Mouse (Mus musculus) heart, embryonic 16.5 days (tissue): ENCODE results near the gene Gse1. TPM values are rescaled to one million over a fixed set of nuclear protein-coding genes. Genes with fewer than 3 reads are reported as not detected.

Experiments used
- ATAC-seq: fragments of 200-750 bp; cut with Nextera tagmentation; replicated peaks from 2 replicates; pipeline ENCODE4 v1.8.0; 2017; ENCODE audit warnings: moderate number of reproducible peaks; ENCODE audit not compliant: insufficient read depth, low FRiP score; ENCODE audit errors: extremely low read depth
- H3K27ac ChIP-seq: fragments of 300-500 bp; sonication (generic); 2 replicates; pipeline ENCODE4 v1.5.1; 2014; ENCODE audit warnings: mild to moderate bottlenecking, low read length, control low read depth, moderate library complexity
- H3K27me3 ChIP-seq: fragments of 300-500 bp; sonication (generic); 2 replicates; pipeline ENCODE4 v1.6.1; 2014; ENCODE audit warnings: low read length, mixed read lengths; ENCODE audit not compliant: control insufficient read depth, insufficient read depth
- H3K36me3 ChIP-seq: fragments of 300-500 bp; sonication (generic); 2 replicates; pipeline ENCODE4 v1.6.1; 2014; ENCODE audit not compliant: control insufficient read depth, insufficient read depth
- H3K4me1 ChIP-seq: fragments of 300-500 bp; sonication (generic); 2 replicates; pipeline ENCODE4 v1.6.1; 2014; ENCODE audit warnings: low read length, mixed read lengths; ENCODE audit not compliant: control insufficient read depth, insufficient read depth
- H3K4me2 ChIP-seq: fragments of 300-500 bp; sonication (generic); 2 replicates; pipeline ENCODE4 v1.6.1; 2014; ENCODE audit warnings: low read depth, mild to moderate bottlenecking, control low read depth, low read length
- H3K4me3 ChIP-seq: fragments of 300-500 bp; sonication (generic); 2 replicates; pipeline ENCODE4 v1.5.1; 2014; ENCODE audit warnings: mild to moderate bottlenecking, control low read depth, low read length
- H3K9ac ChIP-seq: fragments of 300-500 bp; sonication (generic); 2 replicates; pipeline ENCODE4 v1.6.1; 2014; ENCODE audit warnings: low read length, control low read depth
- H3K9me3 ChIP-seq: fragments of 300-500 bp; sonication (generic); replicated peaks from 2 replicates; pipeline ENCODE4 v1.6.1; 2016; ENCODE audit warnings: low read length; ENCODE audit not compliant: control insufficient read depth
- WGBS: fragments of 180-500 bp; shearing (Covaris S2); extraction: QIAGEN DNeasy Blood & Tissue Kit; methylation state at CpG from one replicate; pipeline ENCODE4 v1.1.7; 2014; 5-methylcytosine and 5-hydroxymethylcytosine counted together
- polyA plus RNA-seq: library from polyadenylated mRNA; unstranded; fragments of >200 nt; fragmentation: Nextera tagmentation; extraction: Ambion mirVana; gene quantifications from 2 replicates; pipeline ENCODE4 v1.2.1, GENCODE M21; 2015

Gse1 gene
- polyA plus RNA-seq, 1 experiment from 2014 or later: 7.7 TPM

DNA sequence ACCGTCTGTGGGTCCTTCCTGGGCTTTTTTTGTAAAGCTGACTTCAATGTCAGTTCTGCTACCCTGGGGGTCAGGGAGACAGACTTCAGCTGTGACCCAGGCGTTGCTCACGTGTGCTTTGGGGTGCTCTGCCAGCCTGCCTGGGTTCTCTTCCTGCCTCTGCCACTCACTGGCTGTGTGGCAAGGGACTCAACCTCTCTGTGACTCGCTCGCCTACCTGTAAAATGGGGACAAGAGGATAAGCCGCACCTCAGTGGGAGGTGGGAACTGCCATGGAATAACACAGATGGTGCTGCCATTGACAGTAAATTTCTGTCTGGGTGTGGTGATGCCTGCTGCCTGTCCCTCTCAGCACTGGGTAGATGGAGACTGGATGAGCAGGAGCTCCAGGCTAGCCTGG lies 287.4 kb downstream of the Gse1 start:
- Histone ChIP-seq H3K27ac (peak overlapping the region; percentile 58; the same call in 1 of the 2 replicates), H3K9ac (no peak overlapping the region), H3K4me2 (no peak overlapping the region), H3K27me3 (no peaks in the 10 kb centered on the region), H3K36me3 (no peaks in the 10 kb centered on the region), H3K4me3 (no peak overlapping the region), H3K4me1 (peaks cover 71% of the 10 kb centered on the region), H3K9me3 (no peaks in the 10 kb centered on the region)
- ATAC-seq: no peak
- 86% methylated on average over 6 of the region's 6 CpGs for WGBS

DNA sequence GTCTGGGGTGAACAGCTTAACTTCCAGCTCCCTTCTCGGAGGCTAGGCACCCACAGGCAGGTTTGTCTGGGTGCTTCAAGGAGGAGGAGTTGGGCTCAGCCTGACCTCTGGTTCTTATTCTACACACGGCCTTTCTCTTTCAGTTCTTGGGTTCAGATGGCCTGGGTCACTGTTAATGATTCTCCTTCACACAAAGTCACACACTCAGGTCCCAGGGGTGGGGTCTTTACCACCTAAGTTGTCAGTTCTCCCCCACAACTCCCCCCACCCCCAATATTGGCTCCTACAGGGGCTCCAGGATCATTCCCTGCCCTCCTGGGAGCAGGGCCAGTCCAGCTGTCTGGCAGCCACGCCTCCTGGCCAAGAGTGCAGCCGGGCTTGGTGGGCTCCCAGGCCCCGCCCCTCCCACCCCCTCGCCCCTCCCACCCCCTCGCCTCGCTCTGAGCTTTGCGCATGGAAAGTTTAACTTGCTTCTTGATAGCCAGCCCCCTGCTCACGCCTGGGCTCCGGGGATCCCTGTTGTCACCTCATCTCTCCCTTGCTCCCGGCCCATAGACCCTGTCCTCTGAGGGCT lies 288.0 kb downstream of the Gse1 start:
- no peaks in the 10 kb centered on the region for H3K36me3 ChIP-seq
- WGBS: 17% methylated on average over 12 of the region's 12 CpGs
- peaks cover 71% of the 10 kb centered on the region for H3K4me1 ChIP-seq
- H3K4me3 ChIP-seq: no peak overlapping the region
- peak; percentile 67 for ATAC-seq
- H3K9ac ChIP-seq: 0 out of 2 replicates have a peak overlapping the region, but pooled peaks have one; percentile 9
- H3K27me3 ChIP-seq: no peaks in the 10 kb centered on the region
- H3K27ac ChIP-seq: peak overlapping the region; percentile 58
- H3K9me3 ChIP-seq: no peaks in the 10 kb centered on the region
- H3K4me2 ChIP-seq: peak overlapping the region; percentile 38; the same call in 1 of the 2 replicates

DNA sequence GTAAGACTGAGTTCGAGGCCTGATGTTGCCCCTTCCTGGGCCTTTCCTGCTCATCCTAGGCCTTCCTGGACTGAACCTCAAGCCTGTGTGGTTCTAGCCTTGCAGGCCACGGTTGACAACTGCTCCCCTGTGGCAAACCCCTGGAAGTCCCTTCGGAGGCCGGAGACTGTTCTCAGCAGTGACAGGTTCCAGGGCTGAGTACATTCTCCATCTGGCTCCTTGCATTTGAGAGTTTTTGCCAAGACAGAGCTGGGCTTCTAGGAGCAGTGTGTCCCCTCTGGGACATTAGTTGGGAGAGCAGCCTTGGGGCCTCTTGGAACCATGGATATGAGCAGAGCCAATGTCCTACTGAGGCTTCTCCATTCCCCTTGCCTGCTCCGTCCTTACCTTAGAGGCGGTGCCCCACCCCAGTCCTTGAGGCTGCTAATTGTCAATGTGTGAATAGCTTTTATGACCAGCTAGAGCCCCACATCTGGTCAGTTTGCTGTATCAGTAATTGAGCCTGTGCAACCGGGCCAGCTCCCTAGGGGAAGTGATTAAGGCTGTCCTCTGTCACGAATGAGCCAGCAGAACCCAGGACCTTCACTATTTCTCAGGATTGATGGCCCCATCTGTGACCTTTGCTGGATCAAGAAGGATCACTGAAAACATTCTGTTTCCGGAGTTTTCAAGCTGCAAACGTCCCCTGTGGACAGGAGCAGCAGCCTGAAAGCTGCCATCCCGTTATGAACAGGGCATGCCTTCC lies 289.6 kb downstream of the Gse1 start:
- no peak for ATAC-seq
- Histone ChIP-seq H3K4me2 (no peak overlapping the region), H3K4me1 (peaks cover 60% of the 10 kb centered on the region), H3K36me3 (no peaks in the 10 kb centered on the region), H3K27ac (peak overlapping the region; percentile 42), H3K27me3 (no peaks in the 10 kb centered on the region), H3K9me3 (no peaks in the 10 kb centered on the region), H3K4me3 (no peak overlapping the region), H3K9ac (no peak overlapping the region)
- WGBS: 62% methylated on average over 11 of the region's 11 CpGs

DNA sequence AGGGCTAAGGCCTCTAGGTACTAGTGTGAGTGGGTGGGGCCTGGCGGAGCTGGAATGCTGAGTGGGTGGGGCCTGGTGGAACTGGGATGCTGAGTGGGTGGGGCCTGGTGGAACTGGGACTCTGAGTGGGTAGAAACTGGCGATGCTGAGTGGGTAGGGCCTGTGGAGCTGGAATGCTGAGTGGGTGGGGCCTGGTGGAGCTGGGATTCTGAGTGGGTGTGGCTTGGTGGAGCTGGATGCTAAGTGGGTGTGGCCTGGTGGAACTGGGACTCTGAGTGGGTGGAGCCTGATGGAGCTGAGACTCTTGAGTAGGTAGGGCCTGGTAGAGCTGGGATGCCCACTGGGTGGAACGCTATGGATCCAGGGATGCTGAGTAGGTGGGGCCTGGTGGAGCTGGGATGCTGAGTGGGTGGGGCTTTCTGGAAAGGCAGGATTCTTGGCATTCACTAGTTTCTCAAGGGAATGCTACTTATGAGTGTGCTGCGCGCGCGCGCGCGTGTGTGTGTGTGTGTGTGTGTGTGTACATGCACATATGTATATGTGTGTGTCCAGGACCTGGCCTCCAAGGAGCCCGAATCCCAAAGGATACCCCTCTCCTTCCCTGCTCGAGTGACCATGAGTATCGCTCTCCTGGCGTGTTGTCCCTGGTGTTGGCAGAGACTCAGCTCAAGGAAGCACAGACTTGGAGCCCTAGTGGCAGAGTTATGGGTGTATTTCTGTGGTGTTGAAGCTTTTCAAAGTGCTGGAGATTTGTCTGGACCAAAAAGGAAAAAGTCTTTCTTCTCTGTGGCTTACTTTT lies 290.7 kb downstream of the Gse1 start:
- no peaks in the 10 kb centered on the region for H3K27me3 ChIP-seq
- no peak overlapping the region for H3K4me2 ChIP-seq
- no peaks in the 10 kb centered on the region for H3K36me3 ChIP-seq
- 66% methylated on average over 14 of the region's 14 CpGs for WGBS
- H3K4me1 ChIP-seq: peaks cover 57% of the 10 kb centered on the region
- H3K9ac ChIP-seq: no peak overlapping the region
- no peaks in the 10 kb centered on the region for H3K9me3 ChIP-seq
- no peak for ATAC-seq
- no peak overlapping the region; the same call in 1 of the 2 replicates for H3K27ac ChIP-seq
- H3K4me3 ChIP-seq: no peak overlapping the region

DNA sequence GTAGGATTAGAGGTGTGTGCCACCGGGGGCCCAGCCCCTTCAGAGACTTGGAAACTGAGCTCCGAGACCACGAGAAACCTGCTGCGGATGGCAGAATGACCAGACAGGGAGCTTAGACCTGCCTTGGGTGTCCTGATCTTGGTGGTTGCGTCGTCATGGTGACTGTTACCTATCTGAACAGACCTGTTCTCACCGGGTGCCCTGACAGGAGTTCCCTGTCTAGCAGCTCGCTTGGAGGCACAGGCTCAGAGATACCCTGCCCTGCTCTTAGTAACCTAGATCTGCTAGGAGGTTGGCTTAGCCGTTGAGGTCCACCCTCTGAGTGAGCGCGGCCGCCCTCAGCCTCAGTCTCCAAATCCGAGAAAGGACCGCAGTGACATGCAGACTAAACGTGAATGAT lies 292.0 kb downstream of the Gse1 start:
- no peaks in the 10 kb centered on the region for H3K27me3 ChIP-seq
- peak overlapping the region; percentile 52 for H3K9ac ChIP-seq
- no peaks in the 10 kb centered on the region for H3K36me3 ChIP-seq
- no peak overlapping the region for H3K4me3 ChIP-seq
- no peak for ATAC-seq
- 63% methylated on average over 15 of the region's 15 CpGs for WGBS
- peaks cover 59% of the 10 kb centered on the region for H3K4me1 ChIP-seq
- peak overlapping the region; percentile 56 for H3K27ac ChIP-seq
- H3K9me3 ChIP-seq: no peaks in the 10 kb centered on the region
- H3K4me2 ChIP-seq: peak overlapping the region; percentile 8; the same call in 1 of the 2 replicates

DNA sequence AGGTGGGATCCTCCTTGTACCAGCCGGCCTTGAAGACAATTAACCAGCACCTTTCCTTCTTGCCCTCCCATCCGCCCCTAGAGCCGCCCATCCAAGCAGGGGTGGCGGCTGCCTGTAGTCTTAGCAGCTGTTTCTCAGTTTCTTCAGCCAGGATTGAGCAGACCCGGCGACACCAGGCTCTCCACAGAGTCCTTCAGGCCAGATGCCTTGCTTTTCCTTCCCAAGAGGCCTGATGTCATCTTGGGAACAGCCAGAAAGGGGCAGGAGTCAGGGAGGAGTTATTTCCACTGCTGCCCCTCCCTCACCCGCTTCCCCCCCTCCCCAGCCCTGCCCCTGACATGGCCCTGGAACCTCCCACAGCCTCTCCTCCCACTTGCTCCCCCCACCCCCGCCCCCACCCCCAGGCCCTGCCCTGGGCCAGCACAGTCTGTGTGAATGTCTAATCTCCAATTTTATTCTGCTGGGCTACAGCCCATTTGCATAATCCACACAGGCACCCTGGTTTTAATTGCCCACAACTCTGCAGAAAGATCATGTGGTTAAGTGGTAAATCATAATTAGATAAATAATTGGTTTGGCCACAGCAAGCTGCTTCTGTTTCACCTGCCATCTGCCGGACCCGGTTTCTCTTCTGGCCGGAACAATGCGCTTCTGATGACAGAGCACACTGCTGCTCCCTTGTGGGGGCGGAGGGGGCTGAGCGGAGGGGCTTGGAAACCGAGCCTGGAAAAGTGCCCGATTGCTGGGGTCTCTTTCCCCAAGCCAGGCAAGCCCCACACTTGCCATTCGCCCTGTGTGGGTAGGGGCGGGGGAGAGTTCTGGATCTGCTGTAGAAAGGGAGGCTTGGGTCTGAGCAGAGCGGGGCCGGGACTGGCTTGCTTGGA lies 292.7 kb downstream of the Gse1 start:
- 33% methylated on average over 20 of the region's 20 CpGs for WGBS
- peak; percentile 12; the same call in 1 of the 2 replicates for ATAC-seq
- Histone ChIP-seq H3K4me3 (no peak overlapping the region), H3K27ac (peak overlapping the region; percentile 56), H3K4me2 (peak overlapping the region; percentile 8; the same call in 1 of the 2 replicates), H3K4me1 (peaks cover 62% of the 10 kb centered on the region), H3K27me3 (no peaks in the 10 kb centered on the region), H3K36me3 (no peaks in the 10 kb centered on the region), H3K9ac (peak overlapping the region; percentile 52), H3K9me3 (no peaks in the 10 kb centered on the region)

DNA sequence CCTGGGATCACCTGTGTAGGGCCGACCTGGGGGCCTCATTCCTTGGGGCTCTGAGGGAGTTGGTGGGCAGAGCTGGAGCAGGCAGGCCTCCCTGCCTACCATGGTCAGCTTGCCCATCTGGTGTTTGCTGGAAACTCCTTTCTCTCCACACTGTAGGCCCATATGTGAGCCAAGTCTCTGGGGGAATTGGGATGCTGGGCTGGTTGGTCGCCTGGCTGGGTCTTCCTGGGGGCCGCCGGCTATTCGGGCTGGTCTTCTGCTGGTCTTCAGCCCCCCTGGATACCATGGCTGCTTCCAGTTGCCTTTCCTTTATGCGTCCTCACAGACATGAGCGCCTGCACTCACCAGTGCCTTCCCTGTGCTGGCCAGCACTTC lies 293.3 kb downstream of the Gse1 start:
- no peaks in the 10 kb centered on the region for H3K27me3 ChIP-seq
- no peak overlapping the region for H3K4me3 ChIP-seq
- H3K9ac ChIP-seq: peak overlapping the region; percentile 20; the same call in 1 of the 2 replicates
- no peaks in the 10 kb centered on the region for H3K9me3 ChIP-seq
- 75% methylated on average over 7 of the region's 7 CpGs for WGBS
- ATAC-seq: no peak
- H3K4me2 ChIP-seq: no peak overlapping the region
- H3K4me1 ChIP-seq: peaks cover 62% of the 10 kb centered on the region
- H3K27ac ChIP-seq: no peak overlapping the region
- no peaks in the 10 kb centered on the region for H3K36me3 ChIP-seq

DNA sequence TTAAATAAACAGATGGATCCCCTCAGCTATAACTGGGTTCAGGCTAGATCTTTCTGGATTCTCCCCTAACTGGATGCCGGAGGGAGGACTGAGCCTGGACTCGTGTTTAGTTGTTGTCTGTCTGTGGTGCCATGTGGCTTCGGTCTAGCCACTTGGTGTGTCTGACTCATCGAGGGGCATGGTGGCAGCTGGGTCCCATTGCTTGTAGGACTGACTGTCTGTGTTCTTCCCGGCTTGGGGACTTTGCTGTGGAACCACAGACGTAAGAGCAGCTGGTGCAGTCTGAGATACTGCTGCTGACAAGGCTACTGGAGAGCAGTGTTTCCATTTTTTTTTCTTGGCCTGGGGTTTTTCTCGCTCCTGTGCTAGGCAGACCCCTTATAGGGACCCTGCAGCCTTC lies 295.4 kb downstream of the Gse1 start:
- H3K9ac ChIP-seq: peak overlapping the region; percentile 42; the same call in 1 of the 2 replicates
- no peak overlapping the region for H3K4me3 ChIP-seq
- no peak overlapping the region for H3K4me2 ChIP-seq
- H3K27me3 ChIP-seq: no peaks in the 10 kb centered on the region
- H3K4me1 ChIP-seq: peaks cover 67% of the 10 kb centered on the region
- peak overlapping the region; percentile 75 for H3K27ac ChIP-seq
- 57% methylated on average over 7 of the region's 7 CpGs for WGBS
- no peaks in the 10 kb centered on the region for H3K36me3 ChIP-seq
- ATAC-seq: no peak
- no peaks in the 10 kb centered on the region for H3K9me3 ChIP-seq
